Mouse (Mus musculus) lung, postnatal 10 days (tissue): ENCODE data around the gene Olfr389.

Experiments
- DNase-seq: peaks from one replicate; pipeline ENCODE4 v3.0.0; 2021

Gene Olfr389

GRCm38 (mm10) chr11:73780613-73781012 lies at the start of gene Olfr389:
Olfr389 (minus strand) TSS chr11:73780713.
- no peak for DNase-seq

- DNase-seq = no peak
Observed at GRCm38 (mm10) chr11:73816949-73817348, 36.4 kb upstream of the Olfr389 start, which contains the start of gene Olfr392. Olfr392 (minus strand) TSS chr11:73817049.

GRCm38 (mm10) chr11:73802952-73803351 lies 22.4 kb upstream of the Olfr389 start, which contains the start of gene Olfr391-ps:
Olfr391-ps (minus strand) TSS chr11:73803052.
- no peak for DNase-seq

- no peak for DNase-seq
Observed at GRCm38 (mm10) chr11:73782664-73783063, 2.2 kb upstream of the Olfr389 start, which contains the start of gene Olfr390. Olfr390 (plus strand) TSS chr11:73782964.

GRCm38 (mm10) chr11:73759115-73759514 lies 21.4 kb downstream of the Olfr389 start:
- no peak for DNase-seq
